Mouse (Mus musculus) 3134 (cell line): ENCODE results near the gene Syngr2.

ENCODE experiments used
- DNase-seq: peaks from one replicate; pipeline ENCODE4 v3.0.0-alpha.2; 2011; ENCODE audit warnings: low spot score; ENCODE audit not compliant: insufficient read length; ENCODE audit errors: extremely low read depth

Syngr2 gene

GRCm38 (mm10) chr11:117857462-117857861 is 48.0 kb downstream of the Syngr2 start:
- no peak for DNase-seq

GRCm38 (mm10) chr11:117858392-117858791 is 48.9 kb downstream of the Syngr2 start:
- DNase-seq: no peak

GRCm38 (mm10) chr11:117860601-117861000 is 51.1 kb downstream of the Syngr2 start, which contains the start of gene Tmem235:
Gene Tmem235 (plus strand): TSS chr11:117860752.
- DNase-seq: no peak

- no peak for DNase-seq
These were observed 53.8 kb downstream of the Syngr2 start for GRCm38 (mm10) chr11:117863174-117863856.
